Mouse (Mus musculus) heart, postnatal 0 days (tissue): ENCODE results near the gene Arcn1.

Source experiments
- CTCF ChIP-seq: IDR thresholded peaks from 2 replicates; pipeline ENCODE4 v1.5.1; 2016; ENCODE audit warnings: antibody characterized with exemption, control low read depth, low read depth
- EP300 ChIP-seq: IDR thresholded peaks from 2 replicates; pipeline ENCODE4 v1.6.1; 2016; ENCODE audit warnings: antibody characterized with exemption, low read depth

- TF ChIP-seq CTCF (no peak), EP300 (no peak)
Measured at GRCm38 (mm10) chr9:44719632-44720357, 47.9 kb downstream of the Arcn1 start.
